Mouse (Mus musculus): ENCODE data around the gene Phpt1.

Phpt1 gene

DNA sequence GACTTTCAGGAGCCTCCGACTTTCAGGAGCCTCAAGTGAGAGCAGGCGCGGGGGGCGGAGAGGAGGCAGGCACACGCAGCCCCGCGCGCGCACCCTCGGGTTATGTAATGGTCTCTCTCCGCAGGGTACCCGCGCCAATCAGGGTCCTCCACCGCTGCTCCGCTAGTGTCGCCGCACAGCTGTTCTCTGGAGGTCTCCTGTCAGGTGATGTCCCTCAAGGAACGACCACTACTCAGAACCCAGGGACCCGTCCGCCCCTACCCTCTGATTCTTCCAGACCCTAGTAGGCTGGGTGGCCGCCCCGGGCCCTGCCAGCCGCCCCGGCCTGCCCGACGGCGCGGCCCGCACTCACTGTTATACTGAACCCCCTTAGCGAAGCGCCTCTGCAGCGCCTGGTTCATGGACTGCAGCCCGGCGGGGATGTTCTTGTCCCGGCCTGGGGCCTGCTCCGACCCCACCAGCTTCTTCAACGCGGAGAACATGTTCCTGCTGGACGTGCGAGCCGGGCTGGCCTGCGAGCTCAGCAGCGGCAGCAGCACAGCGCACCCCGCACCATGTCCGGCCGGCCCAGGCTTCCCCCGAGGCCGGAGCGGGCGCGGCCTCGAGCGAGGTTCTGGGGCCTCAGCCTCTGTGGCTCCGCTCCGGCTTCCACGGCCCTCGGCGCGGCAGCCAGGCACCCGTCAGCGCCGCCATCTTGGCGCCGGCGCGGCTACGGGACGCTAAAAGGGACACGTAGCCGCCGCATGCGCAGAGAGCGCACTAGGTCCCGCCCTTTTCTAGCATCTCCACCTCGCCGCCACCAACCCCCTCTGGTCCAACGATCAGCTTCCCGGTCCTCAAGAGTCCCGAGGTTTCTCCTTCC, 33.0 kb upstream of the Phpt1 start, which contains the start of gene Rabl6:
Gene Rabl6, minus strand, starts transcription at position 761 of the 862 bp plus-strand sequence.
- TF ChIP-seq POU5F1 (IDR thresholded peaks at IDR 0.05; ENCODE audit: borderline replicate concordance, low read length): no peak
- TF ChIP-seq NANOG (IDR thresholded peaks at IDR 0.05; ENCODE audit: borderline replicate concordance, low read length): no peak
- no peak for TF ChIP-seq CTCF (conservative IDR thresholded peaks at IDR 0.05; ENCODE audit: low read length)
- H3K4me3 ChIP-seq (replicated peaks; ENCODE audit: low read length): peak within 1 kb of the TSS; percentile 96
- H3K36me3 ChIP-seq (ENCODE audit: insufficient read depth, low read length): peaks cover 8% of the 10 kb centered on the region
- H3K27me3 ChIP-seq (ENCODE audit: insufficient read depth, low read length): peaks cover 43% of the 10 kb centered on the region
- H3K4me1 ChIP-seq (replicated peaks; ENCODE audit: low read depth, low read length): peaks cover 15% of the 10 kb centered on the region
- no peaks in the 10 kb centered on the region for H3K9me3 ChIP-seq (ENCODE audit: low read length)

DNA sequence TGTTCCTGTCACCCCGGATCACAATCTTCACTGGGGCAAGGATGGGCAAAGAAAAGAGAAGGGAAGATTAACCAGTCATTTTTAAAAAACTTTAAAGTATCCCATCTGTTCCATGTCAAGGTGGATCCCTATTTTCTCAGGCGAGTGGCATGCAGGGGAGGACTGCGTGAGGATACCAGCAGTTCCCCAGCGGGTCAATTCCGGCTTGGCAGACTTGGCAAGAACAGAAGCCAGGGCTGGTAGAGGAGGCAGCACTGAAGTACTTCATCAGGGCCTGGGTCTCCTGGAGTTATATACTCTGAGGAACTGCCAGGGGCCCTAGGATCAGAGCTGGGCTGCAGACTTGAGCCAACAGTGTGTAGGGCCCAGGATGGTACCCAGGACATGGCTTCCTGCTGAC, 27.5 kb upstream of the Phpt1 start:
- Histone ChIP-seq H3K4me1 (replicated peaks; ENCODE audit: low read depth, low read length) (peaks cover 14% of the 10 kb centered on the region), H3K4me3 (replicated peaks; ENCODE audit: low read length) (no peak overlapping the region), H3K36me3 (ENCODE audit: insufficient read depth, low read length) (peaks cover 63% of the 10 kb centered on the region), H3K27me3 (ENCODE audit: insufficient read depth, low read length) (no peaks in the 10 kb centered on the region), H3K9me3 (ENCODE audit: low read length) (no peaks in the 10 kb centered on the region)
- TF ChIP-seq POU5F1 (IDR thresholded peaks at IDR 0.05; ENCODE audit: borderline replicate concordance, low read length) (no peak), NANOG (IDR thresholded peaks at IDR 0.05; ENCODE audit: borderline replicate concordance, low read length) (no peak), CTCF (conservative IDR thresholded peaks at IDR 0.05; ENCODE audit: low read length) (no peak)

DNA sequence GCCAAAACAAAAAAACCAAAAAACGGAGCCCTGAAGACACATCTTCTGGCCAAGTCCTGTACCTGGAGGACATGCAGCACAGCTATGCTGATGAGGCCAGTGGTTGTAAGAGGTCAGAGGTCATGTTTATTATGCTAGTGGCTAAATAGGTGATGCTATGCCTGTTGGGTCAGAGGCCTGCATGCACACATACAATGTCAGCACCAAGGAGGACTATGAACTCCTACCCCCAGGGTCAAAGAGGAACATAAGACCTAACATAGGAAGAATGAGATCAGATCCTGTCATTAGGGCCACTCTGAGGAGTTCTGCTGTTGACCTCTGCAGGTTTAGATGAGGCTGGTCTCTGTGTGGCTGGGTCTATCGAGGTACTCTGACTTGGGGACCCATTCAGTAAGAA, 25.0 kb upstream of the Phpt1 start:
- Histone ChIP-seq H3K4me1 (replicated peaks; ENCODE audit: low read depth, low read length) (0 out of 2 replicates have a peak, but pooled peaks cover 3% of the 10 kb centered on the region), H3K4me3 (replicated peaks; ENCODE audit: low read length) (no peak overlapping the region), H3K27me3 (ENCODE audit: insufficient read depth, low read length) (no peaks in the 10 kb centered on the region), H3K36me3 (ENCODE audit: insufficient read depth, low read length) (peaks cover 88% of the 10 kb centered on the region), H3K9me3 (ENCODE audit: low read length) (no peaks in the 10 kb centered on the region)
- TF ChIP-seq CTCF (conservative IDR thresholded peaks at IDR 0.05; ENCODE audit: low read length): no peak
- no peak for TF ChIP-seq POU5F1 (IDR thresholded peaks at IDR 0.05; ENCODE audit: borderline replicate concordance, low read length)
- TF ChIP-seq NANOG (IDR thresholded peaks at IDR 0.05; ENCODE audit: borderline replicate concordance, low read length): no peak

DNA sequence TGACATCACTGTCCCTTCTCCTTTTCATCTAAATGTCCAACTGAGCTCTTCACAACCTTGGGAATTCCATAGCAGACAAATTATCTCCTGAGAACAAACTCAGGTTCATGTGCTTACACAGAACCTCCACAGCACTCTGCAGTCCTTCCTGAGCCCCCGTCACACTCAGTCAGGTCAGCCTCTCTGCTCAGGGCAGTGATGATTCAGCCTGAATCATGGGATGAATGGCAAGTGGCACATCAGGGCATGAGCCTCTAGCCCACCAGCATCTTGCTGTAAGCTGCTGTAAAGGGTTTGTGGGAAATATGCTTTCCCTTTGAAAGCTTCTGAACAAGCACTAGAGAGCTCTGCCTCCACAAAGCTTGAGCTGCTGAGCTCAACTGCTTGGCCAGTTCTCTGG, 23.7 kb upstream of the Phpt1 start:
- H3K36me3 ChIP-seq (ENCODE audit: insufficient read depth, low read length): peaks cover 91% of the 10 kb centered on the region
- TF ChIP-seq CTCF (conservative IDR thresholded peaks at IDR 0.05; ENCODE audit: low read length): no peak
- no peak for TF ChIP-seq POU5F1 (IDR thresholded peaks at IDR 0.05; ENCODE audit: borderline replicate concordance, low read length)
- TF ChIP-seq NANOG (IDR thresholded peaks at IDR 0.05; ENCODE audit: borderline replicate concordance, low read length): no peak
- H3K4me1 ChIP-seq (replicated peaks; ENCODE audit: low read depth, low read length): 0 out of 2 replicates have a peak, but pooled peaks cover 3% of the 10 kb centered on the region
- no peak overlapping the region for H3K4me3 ChIP-seq (replicated peaks; ENCODE audit: low read length)
- H3K27me3 ChIP-seq (ENCODE audit: insufficient read depth, low read length): no peaks in the 10 kb centered on the region
- H3K9me3 ChIP-seq (ENCODE audit: low read length): no peaks in the 10 kb centered on the region

DNA sequence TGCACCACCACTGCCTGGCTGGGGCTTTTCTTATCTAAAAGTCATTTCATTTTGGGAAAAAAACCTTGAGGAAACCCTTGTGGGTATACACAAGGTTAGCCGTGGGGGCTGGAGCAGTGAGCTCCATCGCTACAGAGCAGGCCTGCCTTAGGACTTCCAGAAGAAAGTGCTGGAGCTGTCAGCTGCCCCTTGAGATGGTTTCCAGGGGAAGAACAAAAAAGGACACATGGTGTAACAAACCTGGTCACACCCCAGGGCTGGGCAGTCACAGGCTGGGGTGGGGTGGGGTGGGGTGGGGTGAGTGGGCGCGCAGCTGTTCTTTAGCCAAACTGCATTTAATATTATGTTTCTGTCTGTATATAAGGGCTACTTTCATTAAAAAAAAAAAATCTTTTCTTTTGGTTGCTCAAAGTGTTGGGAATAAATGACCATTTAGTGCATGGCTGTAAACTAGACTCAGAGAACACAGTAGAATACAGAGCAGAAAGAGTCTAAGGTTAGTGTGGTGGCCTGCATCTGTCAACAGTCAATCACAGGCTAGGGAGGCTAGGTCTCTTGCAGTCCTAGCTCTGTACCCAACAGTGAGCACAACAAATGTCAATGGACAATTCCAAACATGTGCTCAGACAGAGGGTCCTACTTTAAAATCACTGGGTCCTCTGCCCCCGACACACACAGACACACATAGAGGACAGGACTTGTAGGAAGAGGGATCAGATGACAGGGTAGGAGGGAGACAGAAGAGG, 21.9 kb upstream of the Phpt1 start:
- H3K4me1 ChIP-seq (replicated peaks; ENCODE audit: low read depth, low read length): peaks cover 3% of the 10 kb centered on the region; the same call in 1 of the 2 replicates
- H3K9me3 ChIP-seq (ENCODE audit: low read length): no peaks in the 10 kb centered on the region
- no peaks in the 10 kb centered on the region for H3K27me3 ChIP-seq (ENCODE audit: insufficient read depth, low read length)
- H3K4me3 ChIP-seq (replicated peaks; ENCODE audit: low read length): no peak overlapping the region
- H3K36me3 ChIP-seq (ENCODE audit: insufficient read depth, low read length): peaks cover 95% of the 10 kb centered on the region
- TF ChIP-seq CTCF (conservative IDR thresholded peaks at IDR 0.05; ENCODE audit: low read length) (no peak), NANOG (IDR thresholded peaks at IDR 0.05; ENCODE audit: borderline replicate concordance, low read length) (no peak)

DNA sequence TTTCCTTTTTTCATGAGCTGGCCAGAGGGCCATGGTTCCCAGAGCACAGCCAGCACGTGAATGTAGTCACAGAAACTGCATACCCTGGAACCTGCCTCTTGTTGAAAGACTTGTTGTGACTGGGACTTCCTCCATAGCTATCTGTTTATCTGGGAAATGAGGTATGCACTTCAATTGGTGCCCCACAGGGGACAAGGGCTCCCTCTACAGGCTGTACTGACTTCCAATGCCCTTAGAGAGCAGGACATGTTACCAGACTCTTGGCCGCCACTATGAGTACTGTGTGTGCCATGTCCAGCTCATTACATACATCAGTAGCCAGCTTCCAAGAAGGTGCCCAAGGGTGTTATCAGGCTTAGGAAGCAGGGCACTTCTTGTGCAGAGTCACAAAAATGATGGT, 16.8 kb upstream of the Phpt1 start:
- Histone ChIP-seq H3K9me3 (ENCODE audit: low read length) (no peaks in the 10 kb centered on the region), H3K27me3 (ENCODE audit: insufficient read depth, low read length) (no peaks in the 10 kb centered on the region), H3K36me3 (ENCODE audit: insufficient read depth, low read length) (peaks cover 95% of the 10 kb centered on the region), H3K4me3 (replicated peaks; ENCODE audit: low read length) (no peak overlapping the region), H3K4me1 (replicated peaks; ENCODE audit: low read depth, low read length) (no peaks in the 10 kb centered on the region; the same call in 1 of the 2 replicates)
- TF ChIP-seq NANOG (IDR thresholded peaks at IDR 0.05; ENCODE audit: borderline replicate concordance, low read length) (no peak), CTCF (conservative IDR thresholded peaks at IDR 0.05; ENCODE audit: low read length) (peak; percentile 61), POU5F1 (IDR thresholded peaks at IDR 0.05; ENCODE audit: borderline replicate concordance, low read length) (no peak)

DNA sequence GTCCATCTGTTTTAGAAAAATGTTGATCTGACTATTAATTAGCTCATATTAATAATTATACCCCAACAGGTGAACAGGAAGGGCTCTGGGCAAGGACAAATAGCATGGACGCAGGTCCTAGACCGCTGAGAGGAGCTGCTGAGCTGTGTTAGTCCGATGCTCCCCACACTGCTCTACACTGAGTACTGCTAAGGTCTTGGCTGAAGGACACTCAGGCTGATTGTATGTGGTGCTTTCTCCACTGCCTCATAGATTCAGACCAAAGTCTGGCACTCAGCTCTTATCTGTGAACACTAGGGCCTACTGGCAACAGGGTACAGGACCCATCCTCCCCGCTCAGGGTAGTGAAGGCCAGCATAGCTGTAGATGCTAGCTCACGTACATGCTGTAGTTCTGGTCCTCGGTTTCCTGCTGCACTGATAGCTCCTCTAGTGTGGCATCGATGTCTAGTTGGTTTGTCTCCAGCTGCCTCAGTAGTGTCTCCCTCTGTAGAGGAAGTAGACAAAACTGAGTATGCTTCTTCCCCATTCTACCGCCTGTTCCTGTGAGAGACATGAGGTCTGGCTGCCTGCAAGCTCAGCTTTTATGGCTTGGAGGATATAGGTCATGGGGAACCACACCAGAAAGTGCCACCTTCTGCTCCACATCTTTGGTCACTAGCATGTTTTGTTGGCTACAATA, 13.3 kb upstream of the Phpt1 start:
- Histone ChIP-seq H3K36me3 (ENCODE audit: insufficient read depth, low read length) (peaks cover 99% of the 10 kb centered on the region), H3K27me3 (ENCODE audit: insufficient read depth, low read length) (no peaks in the 10 kb centered on the region), H3K9me3 (ENCODE audit: low read length) (no peaks in the 10 kb centered on the region), H3K4me1 (replicated peaks; ENCODE audit: low read depth, low read length) (peaks cover 16% of the 10 kb centered on the region), H3K4me3 (replicated peaks; ENCODE audit: low read length) (no peak overlapping the region)
- TF ChIP-seq CTCF (conservative IDR thresholded peaks at IDR 0.05; ENCODE audit: low read length) (no peak), NANOG (IDR thresholded peaks at IDR 0.05; ENCODE audit: borderline replicate concordance, low read length) (no peak), POU5F1 (IDR thresholded peaks at IDR 0.05; ENCODE audit: borderline replicate concordance, low read length) (no peak)

DNA sequence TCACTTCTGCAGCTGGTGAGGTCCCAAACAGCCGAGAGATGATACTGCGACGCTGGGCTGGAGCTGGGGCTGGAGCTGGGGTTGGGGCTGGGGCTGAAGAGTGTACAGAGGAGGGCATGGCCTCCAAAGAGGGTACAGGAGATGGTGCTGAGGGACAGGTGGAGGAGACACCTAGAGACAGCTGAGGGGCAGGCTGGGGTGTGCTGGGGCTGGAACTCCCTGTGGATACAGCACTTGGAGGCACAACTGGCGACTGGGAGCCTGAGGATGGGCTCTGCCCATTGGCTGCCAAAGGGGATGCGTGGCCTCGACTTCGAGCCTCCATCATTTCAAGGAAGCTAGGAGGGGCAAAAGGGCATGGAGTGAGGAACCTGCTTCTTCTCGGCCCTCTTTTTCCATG, 12.3 kb upstream of the Phpt1 start:
- 0 out of 2 replicates have a peak, but pooled peaks cover under 1% of the 10 kb centered on the region for H3K27me3 ChIP-seq (ENCODE audit: insufficient read depth, low read length)
- no peak overlapping the region for H3K4me3 ChIP-seq (replicated peaks; ENCODE audit: low read length)

More for the DNA sequence above, 12.3 kb upstream of the Phpt1 start:
- peaks cover 27% of the 10 kb centered on the region for H3K4me1 ChIP-seq (replicated peaks; ENCODE audit: low read depth, low read length)
- peaks cover 99% of the 10 kb centered on the region for H3K36me3 ChIP-seq (ENCODE audit: insufficient read depth, low read length)
- no peak for TF ChIP-seq CTCF (conservative IDR thresholded peaks at IDR 0.05; ENCODE audit: low read length)
- TF ChIP-seq POU5F1 (IDR thresholded peaks at IDR 0.05; ENCODE audit: borderline replicate concordance, low read length): no peak
- no peak for TF ChIP-seq NANOG (IDR thresholded peaks at IDR 0.05; ENCODE audit: borderline replicate concordance, low read length)
- no peaks in the 10 kb centered on the region for H3K9me3 ChIP-seq (ENCODE audit: low read length)
